Mouse (Mus musculus) hindbrain, postnatal 0 days (tissue): ENCODE measurements at regions not wholly inside any gene's neighbourhood (a gene's known extent, or its start where the extent isn't known, plus 50 kb on each side); places are given as distances from the start of the nearest gene placed in this dataset.

Source experiments
- ATAC-seq: fragments of 200-750 bp; cut with Nextera tagmentation; 2 replicates; pipeline ENCODE4 v1.8.0; 2017; ENCODE audit warnings: mild to moderate bottlenecking, moderate TSS enrichment, moderate library complexity
- DNase-seq: peaks from one replicate; pipeline ENCODE4 v3.0.0-alpha.2; 2015; ENCODE audit warnings: low spot score
- H3K27ac ChIP-seq: fragments of 300-500 bp; sonication (generic); 2 replicates; pipeline ENCODE4 v1.5.1; 2014; ENCODE audit warnings: mild to moderate bottlenecking
- H3K27me3 ChIP-seq: fragments of 300-500 bp; sonication (generic); 2 replicates; pipeline ENCODE4 v1.6.1; 2014; ENCODE audit warnings: low read length, mixed read lengths; ENCODE audit not compliant: insufficient read depth
- H3K36me3 ChIP-seq: fragments of 300-500 bp; sonication (generic); 2 replicates; pipeline ENCODE4 v1.6.1; 2014; ENCODE audit warnings: low read length, mixed read lengths; ENCODE audit not compliant: insufficient read depth
- H3K4me1 ChIP-seq: fragments of 300-500 bp; sonication (generic); 2 replicates; pipeline ENCODE4 v1.6.1; 2014; ENCODE audit warnings: antibody characterized with exemption, low read length, mixed read lengths; ENCODE audit not compliant: insufficient read depth
- H3K4me2 ChIP-seq: fragments of 300-500 bp; sonication (generic); 2 replicates; pipeline ENCODE4 v1.6.1; 2014; ENCODE audit warnings: low read depth, mild to moderate bottlenecking, low read length, moderate library complexity, mixed read lengths
- H3K4me3 ChIP-seq: fragments of 300-500 bp; sonication (generic); 2 replicates; pipeline ENCODE4 v1.5.1; 2014; ENCODE audit warnings: low read length
- H3K9ac ChIP-seq: fragments of 300-500 bp; sonication (generic); replicated peaks from 2 replicates; pipeline ENCODE4 v1.6.1; 2014; ENCODE audit warnings: mild to moderate bottlenecking, low read length, moderate library complexity, mixed read lengths
- H3K9me3 ChIP-seq: fragments of 300-500 bp; sonication (generic); 2 replicates; pipeline ENCODE4 v1.6.1; 2016; ENCODE audit warnings: low read length, mixed read lengths
- CTCF ChIP-seq: IDR thresholded peaks from 2 replicates; pipeline ENCODE4 v1.5.1; 2016; ENCODE audit warnings: antibody characterized with exemption, control low read depth, low read depth
- WGBS: fragments of 180-500 bp; shearing (Covaris S2); extraction: QIAGEN DNeasy Blood & Tissue Kit; methylation state at CpG from one replicate; pipeline ENCODE4 v1.1.7; 2014; 5-methylcytosine and 5-hydroxymethylcytosine counted together

DNA sequence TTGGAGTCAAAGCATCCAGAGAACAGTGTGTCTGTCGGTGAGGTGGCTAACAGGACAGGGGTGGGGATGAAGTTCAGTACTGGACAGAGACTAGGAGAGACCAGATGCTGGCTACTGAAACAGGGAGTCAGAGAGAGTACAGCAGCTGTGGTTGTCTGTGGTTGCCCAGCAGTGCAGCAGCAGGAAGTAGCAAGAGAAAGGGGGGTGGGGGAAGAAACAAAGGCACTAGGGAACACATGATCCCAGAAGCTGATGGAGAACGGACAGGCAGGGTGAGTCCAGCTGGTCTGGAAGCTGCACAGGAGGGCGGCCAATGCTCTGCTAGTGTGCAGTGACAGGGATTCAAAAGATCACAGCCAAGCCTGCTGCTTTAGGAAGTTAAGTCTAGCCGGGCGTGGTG, 115.7 kb upstream of the Prr23a1 start:
- DNase-seq (no peak), ATAC-seq (no peak)
- WGBS, result 46% methylated on average over 5 of the region's 5 CpGs
- Histone ChIP-seq H3K4me3 (no peak overlapping the region), H3K4me1 (no peaks in the 10 kb centered on the region), H3K36me3 (no peaks in the 10 kb centered on the region), H3K4me2 (no peak overlapping the region), H3K9ac (no peak overlapping the region), H3K27ac (no peak overlapping the region), H3K9me3 (no peaks in the 10 kb centered on the region), H3K27me3 (no peaks in the 10 kb centered on the region)
- no peak for TF ChIP-seq CTCF

- 76% methylated on average over 3 of the region's 3 CpGs for WGBS
- DNase-seq (no peak), ATAC-seq (no peak)
- Histone ChIP-seq H3K4me3 (no peak overlapping the region), H3K4me1 (no peaks in the 10 kb centered on the region), H3K9me3 (no peaks in the 10 kb centered on the region), H3K27ac (no peak overlapping the region), H3K36me3 (no peaks in the 10 kb centered on the region), H3K27me3 (no peaks in the 10 kb centered on the region), H3K9ac (no peak overlapping the region), H3K4me2 (no peak overlapping the region)
- no peak for TF ChIP-seq CTCF
Measured at GRCm38 (mm10) chr9:98722885-98723284, 119.4 kb upstream of the Prr23a1 start.

- TF ChIP-seq CTCF, result no peak
- ATAC-seq, result no peak
- no peaks in the 10 kb centered on the region for H3K27me3 ChIP-seq
Measured at GRCm38 (mm10) chr9:98721381-98721780, 119.9 kb upstream of the Mrps22 start.

GRCm38 (mm10) chr9:98717701-98718270, 116.3 kb upstream of the Mrps22 start:
- H3K9ac ChIP-seq, result no peak overlapping the region
- H3K27me3 ChIP-seq, result no peaks in the 10 kb centered on the region
- no peaks in the 10 kb centered on the region for H3K9me3 ChIP-seq
- H3K4me2 ChIP-seq, result no peak overlapping the region
- H3K4me1 ChIP-seq, result no peaks in the 10 kb centered on the region
- no peak for DNase-seq
- H3K4me3 ChIP-seq, result no peak overlapping the region
- H3K36me3 ChIP-seq, result no peaks in the 10 kb centered on the region
- 83% methylated on average over 11 of the region's 11 CpGs for WGBS
- no peak overlapping the region for H3K27ac ChIP-seq
- no peak for TF ChIP-seq CTCF
- ATAC-seq, result no peak

More at GRCm38 (mm10) chr9:98721381-98721780, 119.9 kb upstream of the Mrps22 start:
- Histone ChIP-seq H3K4me3 (no peak overlapping the region), H3K9me3 (no peaks in the 10 kb centered on the region), H3K36me3 (no peaks in the 10 kb centered on the region), H3K9ac (no peak overlapping the region), H3K4me1 (no peaks in the 10 kb centered on the region), H3K4me2 (no peak overlapping the region), H3K27ac (no peak overlapping the region)
- no peak for DNase-seq
- WGBS, result 81% methylated on average over 5 of the region's 5 CpGs

DNA sequence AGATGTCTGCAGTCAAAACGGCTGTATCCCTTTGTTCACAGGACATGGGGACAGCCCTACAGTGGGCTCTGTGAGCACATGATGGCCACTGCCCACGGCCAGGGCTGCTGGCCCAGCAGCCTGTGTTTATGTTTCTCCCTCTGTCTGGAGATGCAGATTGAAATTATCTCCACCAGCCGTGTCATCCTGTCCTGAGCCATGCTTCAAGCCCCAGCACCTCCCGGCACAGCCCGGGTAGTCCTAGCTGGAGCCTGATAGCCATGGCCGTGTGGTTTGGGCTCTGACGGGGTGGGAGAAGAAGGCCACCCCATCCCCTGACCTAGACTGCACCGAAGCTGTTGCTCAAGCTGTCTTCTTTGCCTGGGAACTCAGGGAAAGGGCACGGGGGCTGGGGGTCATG, 113.2 kb upstream of the Mrps22 start:
- WGBS, result 83% methylated on average over 9 of the region's 9 CpGs
- no peak for TF ChIP-seq CTCF

DNA sequence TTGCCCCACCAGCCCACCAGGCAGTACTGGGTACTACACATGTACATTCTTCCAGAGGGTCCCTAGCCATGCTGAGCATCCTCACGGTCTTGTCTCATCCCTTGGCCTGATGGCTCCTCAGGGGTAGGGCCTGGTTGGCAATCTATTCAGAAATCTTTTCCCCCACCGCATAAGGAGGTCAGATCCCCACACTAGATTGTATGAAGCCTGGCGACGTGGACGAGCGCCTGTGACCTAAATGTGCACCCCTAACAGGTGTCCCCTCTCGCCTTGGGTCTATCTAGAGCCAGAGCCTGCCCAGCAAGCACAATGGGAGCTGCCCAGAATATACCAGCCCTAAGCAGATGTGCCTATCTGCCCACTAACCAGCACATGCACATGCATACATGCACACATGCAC, 111.4 kb upstream of the Mrps22 start:
- H3K4me1 ChIP-seq, result no peaks in the 10 kb centered on the region
- no peak overlapping the region for H3K4me2 ChIP-seq
- WGBS, result 93% methylated on average over 7 of the region's 7 CpGs

More for the DNA sequence above, 113.2 kb upstream of the Mrps22 start:
- H3K36me3 ChIP-seq, result no peaks in the 10 kb centered on the region
- no peak overlapping the region for H3K4me2 ChIP-seq
- H3K27ac ChIP-seq, result no peak overlapping the region
- H3K9me3 ChIP-seq, result no peaks in the 10 kb centered on the region
- H3K9ac ChIP-seq, result no peak overlapping the region
- ATAC-seq, result no peak
- H3K4me1 ChIP-seq, result no peaks in the 10 kb centered on the region
- no peaks in the 10 kb centered on the region for H3K27me3 ChIP-seq
- H3K4me3 ChIP-seq, result no peak overlapping the region
- DNase-seq, result no peak

DNA sequence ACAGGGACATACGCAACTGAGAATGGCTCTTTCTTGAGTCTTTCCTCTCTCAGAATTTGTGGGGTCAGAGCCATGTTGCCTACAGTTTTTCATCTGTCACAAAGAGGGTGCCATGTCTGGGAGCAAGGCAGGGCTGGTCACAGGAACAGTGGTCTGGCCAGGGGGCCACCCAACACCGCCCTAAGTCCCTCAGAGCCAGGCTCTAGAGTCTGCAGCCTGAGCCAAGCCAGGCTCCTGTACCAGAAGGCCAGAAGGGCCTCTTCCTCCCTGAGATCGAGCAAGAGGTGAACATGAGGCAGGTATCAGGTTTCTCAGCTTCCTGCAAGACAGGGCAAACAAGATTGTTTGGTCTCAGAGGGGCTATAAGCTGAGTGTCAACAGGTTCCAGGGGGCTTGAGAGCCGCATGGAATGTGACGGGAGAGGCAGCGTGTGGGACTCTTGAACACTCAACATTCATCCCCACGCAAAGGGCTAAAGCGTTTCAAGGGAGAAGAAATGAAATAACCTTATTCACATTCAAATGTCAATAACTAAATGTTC, 110.6 kb upstream of the Mrps22 start:
- H3K9ac ChIP-seq, result no peak overlapping the region
- H3K4me2 ChIP-seq, result no peak overlapping the region
- TF ChIP-seq CTCF, result no peak
- ATAC-seq (no peak), DNase-seq (no peak)
- H3K27ac ChIP-seq, result no peak overlapping the region
- H3K9me3 ChIP-seq, result no peaks in the 10 kb centered on the region
- WGBS, result 91% methylated on average over 8 of the region's 8 CpGs
- no peaks in the 10 kb centered on the region for H3K27me3 ChIP-seq
- no peaks in the 10 kb centered on the region for H3K4me1 ChIP-seq
- no peak overlapping the region for H3K4me3 ChIP-seq
- no peaks in the 10 kb centered on the region for H3K36me3 ChIP-seq

More for the DNA sequence above, 111.4 kb upstream of the Mrps22 start:
- Histone ChIP-seq H3K9ac (no peak overlapping the region), H3K4me3 (no peak overlapping the region), H3K36me3 (no peaks in the 10 kb centered on the region), H3K27me3 (no peaks in the 10 kb centered on the region), H3K9me3 (no peaks in the 10 kb centered on the region), H3K27ac (no peak overlapping the region)
- ATAC-seq (no peak), DNase-seq (no peak)
- no peak for TF ChIP-seq CTCF
